Mouse (Mus musculus): ENCODE measurements around the gene Ugt1a9.

DNA sequence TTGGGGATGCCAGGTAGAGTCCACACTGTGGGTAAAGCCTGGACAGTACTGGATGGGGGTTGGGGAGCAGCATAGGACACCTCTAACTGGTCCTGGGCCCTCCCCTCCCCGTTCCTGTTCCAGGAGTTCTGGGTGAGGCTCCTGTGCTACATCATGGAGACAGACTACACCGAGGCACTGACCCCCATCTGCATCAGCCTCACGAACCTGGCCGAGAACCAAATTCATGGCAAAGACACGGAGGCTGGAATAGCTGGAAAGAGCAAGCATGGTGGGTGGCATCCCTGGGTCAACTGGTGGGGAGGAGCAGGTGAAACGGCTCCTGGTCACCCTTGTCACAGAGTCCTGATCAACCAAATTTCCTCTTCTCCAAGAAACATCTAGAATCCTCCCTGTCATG is 168.2 kb downstream of the Ugt1a9 start:
- TF ChIP-seq CTCF (IDR thresholded peaks at IDR 0.05; ENCODE audit: low read depth, low read length) (no peak; the same call in 1 of the 2 replicates), TAL1 (conservative IDR thresholded peaks at IDR 0.05; ENCODE audit: low read depth, low read length) (no peak), GATA2 (IDR thresholded peaks at IDR 0.05; ENCODE audit: borderline replicate concordance, low read depth, low read length) (no peak), GATA1 (IDR thresholded peaks at IDR 0.05; ENCODE audit: borderline replicate concordance, low read length) (no peak)
